Mouse (Mus musculus): ENCODE results near the gene Pla2g12a.

The Pla2g12a gene

DNA sequence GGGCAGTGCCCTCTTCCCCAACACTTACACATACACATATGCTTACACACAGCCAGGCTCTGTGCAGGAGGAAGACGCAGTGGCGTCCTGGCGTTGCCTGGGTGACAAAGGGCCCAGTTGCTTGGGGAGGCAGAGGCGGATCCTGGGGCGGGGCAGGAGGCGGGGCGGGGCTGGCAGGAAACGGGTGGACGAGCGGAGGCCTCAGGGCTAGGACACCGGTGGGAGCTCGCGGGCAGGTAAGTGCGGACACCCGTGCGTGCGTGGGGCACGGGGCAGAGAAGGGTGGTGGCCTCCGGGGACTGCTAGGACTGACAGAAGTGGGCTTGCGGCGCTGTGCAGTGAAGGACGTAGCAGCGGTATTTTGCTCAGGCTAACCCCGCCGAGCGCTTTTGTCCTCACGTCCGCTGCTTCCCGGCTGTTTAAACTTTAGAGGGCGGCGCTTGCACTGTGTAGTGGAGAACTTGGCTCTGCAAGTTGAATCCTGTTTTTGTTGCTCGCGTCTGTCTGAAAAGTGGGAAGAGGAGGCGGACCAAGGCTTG, 22.9 kb downstream of the Pla2g12a start, which contains the start of gene Casp6:
Gene Casp6, plus strand, starts transcription at position 155 of the 539 bp plus-strand sequence.
- DNase-seq: peak; percentile 92

DNA sequence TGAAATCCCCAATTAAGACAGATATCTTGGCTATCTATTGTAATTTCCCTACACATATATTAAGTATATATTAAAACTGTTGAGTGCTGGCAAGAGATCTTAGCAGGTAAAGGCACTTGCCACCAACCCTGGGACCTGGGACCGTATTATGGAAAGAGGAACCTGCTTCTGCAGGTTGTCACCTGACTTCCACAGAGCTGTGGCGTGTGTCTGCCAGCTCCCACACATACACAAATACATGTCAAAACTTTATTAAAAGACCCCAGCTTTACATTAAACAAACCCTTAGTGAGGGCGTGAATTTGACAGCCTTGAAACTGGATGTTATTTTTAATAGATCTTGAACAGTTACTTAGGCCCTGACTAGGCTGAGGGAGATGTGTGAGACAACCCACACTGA, 25.0 kb downstream of the Pla2g12a start:
- no peak for DNase-seq

DNA sequence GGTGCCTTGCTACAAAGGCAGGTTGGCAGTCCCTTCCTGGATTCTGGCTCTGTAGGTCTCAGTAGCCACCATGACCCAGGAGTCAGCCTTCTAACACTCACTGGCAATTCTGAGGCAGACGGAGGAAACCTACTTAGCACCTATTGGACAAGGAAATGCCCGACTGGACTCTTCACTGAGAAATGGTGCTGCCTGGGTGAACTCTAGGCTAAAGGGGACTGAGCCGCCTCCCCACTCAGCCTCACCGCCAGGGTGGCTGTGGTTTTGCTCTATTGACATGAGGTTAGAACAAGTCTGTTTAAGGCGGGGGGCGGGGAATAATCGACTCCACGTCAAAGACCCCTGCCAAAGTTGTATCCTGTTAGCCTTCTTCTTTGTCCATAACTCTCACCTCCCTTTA, 25.5 kb downstream of the Pla2g12a start:
- peak; percentile 40 for DNase-seq

- peak; percentile 28 for DNase-seq
Measured at GRCm38 (mm10) chr3:129904381-129905132, 26.2 kb downstream of the Pla2g12a start.

- no peak for DNase-seq
Measured at GRCm38 (mm10) chr3:129912025-129912424, 33.6 kb downstream of the Pla2g12a start.

DNA sequence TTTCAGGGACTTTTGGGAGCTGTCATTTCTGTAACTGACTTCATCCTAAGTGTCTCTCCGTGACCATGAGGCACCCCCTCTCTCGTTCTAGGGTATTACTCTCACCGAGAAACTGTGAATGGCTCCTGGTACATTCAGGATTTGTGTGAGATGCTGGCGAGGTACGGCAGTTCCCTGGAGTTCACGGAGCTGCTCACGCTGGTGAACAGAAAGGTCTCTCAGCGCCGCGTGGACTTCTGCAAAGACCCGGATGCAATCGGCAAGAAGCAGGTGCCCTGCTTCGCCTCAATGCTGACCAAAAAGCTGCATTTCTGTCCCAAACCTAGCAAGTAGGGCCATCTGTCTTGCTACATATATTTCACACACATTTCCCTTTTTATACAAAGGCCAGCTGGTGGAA, 34.8 kb downstream of the Pla2g12a start:
- no peak for DNase-seq

DNA sequence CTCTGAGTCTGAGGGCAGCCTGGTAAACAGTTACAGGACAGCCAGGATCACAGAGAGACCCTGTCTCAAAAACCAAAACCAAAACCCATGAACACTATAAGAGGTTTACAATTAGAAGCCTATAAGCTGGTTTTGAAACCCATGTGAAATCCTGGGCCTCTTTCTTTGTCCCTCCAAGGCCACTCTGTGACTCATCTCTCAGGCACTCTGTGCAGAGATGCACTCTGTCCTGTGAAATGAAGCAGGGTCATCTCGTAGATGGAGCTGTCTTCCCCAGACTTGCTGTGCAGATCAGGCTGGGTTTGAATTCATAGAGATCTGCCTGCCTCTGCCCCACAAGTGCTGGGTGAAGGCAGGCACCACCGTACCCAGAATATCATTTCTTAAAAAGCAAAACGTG, 39.0 kb downstream of the Pla2g12a start:
- no peak for DNase-seq

DNA sequence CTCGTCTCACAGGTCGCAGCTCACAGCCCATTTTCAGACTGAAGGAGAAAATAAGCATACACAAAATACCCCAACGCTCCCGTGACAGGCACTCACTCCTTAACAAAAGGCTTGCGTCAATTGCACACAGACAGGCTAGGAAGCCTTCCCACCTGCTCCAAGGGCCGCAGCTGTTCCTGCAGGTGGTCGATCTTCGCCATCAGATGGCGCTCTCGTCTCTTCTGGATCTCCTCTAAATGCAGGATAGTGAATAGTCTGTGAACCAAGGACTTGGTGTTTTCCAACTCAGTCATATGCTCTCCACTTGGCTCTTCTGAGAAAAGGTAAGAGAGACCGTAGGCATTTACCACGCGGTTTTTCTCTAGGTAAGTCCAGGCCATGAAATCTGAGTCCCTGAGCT, 40.0 kb downstream of the Pla2g12a start:
- DNase-seq: peak; percentile 70

DNA sequence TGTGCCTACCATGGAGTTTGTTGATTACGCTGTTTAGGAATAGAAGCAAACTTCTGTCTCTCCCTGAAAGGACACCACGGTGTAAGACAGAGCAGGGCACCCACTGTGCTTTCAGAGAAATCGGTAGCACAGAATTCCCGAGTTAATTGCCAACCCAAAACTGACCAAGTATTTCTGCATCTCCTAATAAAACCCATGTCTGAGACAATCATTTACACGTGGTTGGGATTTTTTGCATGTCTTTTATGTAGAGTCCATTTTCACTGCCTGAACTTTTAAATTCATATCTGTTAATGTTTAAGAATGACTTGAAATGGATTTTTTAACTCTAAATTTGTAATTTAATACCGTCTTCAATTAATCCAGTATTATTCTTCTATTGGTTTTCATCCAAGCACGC, 45.2 kb downstream of the Pla2g12a start:
- no peak for DNase-seq

DNA sequence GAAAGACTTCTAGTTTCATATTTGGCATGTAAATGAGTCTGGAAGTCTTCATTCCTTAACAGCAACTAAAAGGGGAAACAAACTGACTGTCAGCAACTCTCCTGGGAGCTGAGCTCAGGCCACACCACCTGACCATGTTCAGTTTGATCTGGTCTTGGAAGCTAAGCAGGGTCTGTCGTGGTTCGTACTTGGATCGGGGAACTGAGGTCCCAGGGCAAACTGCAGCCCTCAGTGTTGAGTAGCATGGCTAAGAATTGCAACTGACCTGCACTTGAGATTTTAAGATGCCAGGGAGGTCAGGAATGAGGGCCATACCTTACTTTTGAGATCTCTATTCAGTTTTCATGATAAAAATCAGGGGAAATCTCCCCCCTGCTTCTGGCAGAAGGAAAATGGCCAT, 47.5 kb downstream of the Pla2g12a start:
- no peak for DNase-seq

DNA sequence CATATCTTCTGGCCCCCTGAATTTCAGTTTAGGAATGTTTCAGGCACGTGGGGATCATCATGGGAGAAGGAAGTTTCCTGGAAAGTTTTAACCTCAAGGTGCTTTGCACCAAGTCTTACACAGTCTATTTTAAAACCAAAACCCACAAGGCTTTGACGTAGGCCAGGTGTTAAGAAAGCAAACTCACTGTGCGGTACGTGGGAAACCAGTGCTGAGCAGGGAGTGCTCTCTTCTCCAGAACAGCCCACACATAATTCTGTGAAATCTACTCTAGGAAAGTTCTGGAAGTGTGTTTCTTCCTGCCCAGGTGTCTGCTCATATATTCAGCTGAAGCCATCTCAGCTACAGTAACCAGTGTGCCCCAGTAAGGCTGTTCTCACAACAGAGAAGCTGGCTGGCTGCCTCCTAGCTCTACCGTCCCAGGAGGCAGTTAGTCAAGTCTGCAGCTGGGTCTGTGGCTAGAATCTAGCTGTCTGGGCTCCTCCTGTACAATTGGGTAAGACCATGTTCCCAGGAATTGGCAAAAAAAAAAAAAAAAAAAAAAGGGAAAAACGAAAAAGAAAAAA, 51.9 kb downstream of the Pla2g12a start:
- DNase-seq: no peak

- DNase-seq: peak; percentile 40
Measured at GRCm38 (mm10) chr3:129932443-129932842, 54.0 kb downstream of the Pla2g12a start.

GRCm38 (mm10) chr3:129936561-129936960, 58.2 kb downstream of the Pla2g12a start:
- DNase-seq: no peak

DNA sequence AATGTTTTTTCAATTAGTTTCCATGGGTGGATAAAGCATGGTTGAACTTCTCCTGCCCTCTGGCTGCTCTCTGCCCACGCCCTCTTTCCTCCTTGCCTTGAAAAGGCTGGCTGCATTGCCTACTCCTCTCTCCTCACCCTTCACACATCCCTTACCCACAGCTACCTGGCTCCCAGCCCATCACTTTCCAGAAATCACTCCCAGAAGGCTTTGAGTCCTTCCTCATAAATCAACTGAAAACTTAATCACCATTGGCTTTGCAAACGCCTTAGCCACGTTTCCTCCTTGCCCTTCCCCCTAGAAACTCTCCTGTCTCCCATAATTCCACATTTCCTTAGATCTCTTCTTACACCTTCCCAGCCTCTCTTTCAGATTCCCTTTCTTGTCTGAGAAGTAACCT, 59.4 kb downstream of the Pla2g12a start:
- no peak for DNase-seq

DNA sequence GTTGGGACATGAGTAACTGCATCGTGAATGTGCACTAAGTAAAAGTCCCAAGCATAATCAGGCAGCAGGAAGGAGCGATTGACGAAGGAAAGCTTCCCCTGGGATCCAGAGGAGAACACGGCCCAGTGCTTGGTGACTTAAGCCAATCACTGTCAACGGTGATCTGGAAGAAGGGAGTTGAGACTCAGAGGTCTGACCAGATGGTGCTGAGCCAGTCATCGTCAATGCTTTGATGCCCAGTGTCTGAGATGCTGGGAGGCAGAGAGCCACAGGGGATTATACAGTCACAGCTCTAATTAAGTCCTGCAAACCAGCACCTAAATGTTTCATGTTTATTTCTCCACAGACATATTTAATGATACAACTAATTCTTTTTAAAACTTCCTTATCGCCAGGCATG, 60.7 kb downstream of the Pla2g12a start:
- DNase-seq: no peak

- no peak for DNase-seq
Measured at GRCm38 (mm10) chr3:129940780-129941179, 62.4 kb downstream of the Pla2g12a start.

- DNase-seq: no peak
Measured at GRCm38 (mm10) chr3:129941291-129941690, 62.9 kb downstream of the Pla2g12a start.

DNA sequence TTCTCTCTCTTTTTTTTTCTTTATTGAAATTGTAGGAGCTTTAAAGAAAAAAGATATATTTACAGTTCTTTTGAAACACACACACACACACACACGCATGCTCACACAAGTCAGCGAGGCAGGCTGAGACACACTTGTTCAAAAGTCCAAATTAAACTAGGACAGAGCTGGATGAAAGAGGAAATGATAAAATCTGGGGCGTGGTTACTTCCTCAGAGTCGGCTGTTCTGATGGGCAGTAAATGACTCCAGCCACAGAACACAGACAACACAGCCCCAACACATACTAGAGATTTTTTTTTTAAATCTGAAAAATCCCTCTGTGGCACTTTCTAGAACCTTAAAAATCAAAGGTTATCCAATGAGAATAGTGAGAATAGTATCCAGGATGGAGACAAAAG, 65.4 kb downstream of the Pla2g12a start:
- no peak for DNase-seq
